19 mouse cellular contexts compared by ENCODE assay signal in genomic region chr5:120628624-120629023, GRCm38 (mm10). TPM values are rescaled to one million over a fixed set of nuclear protein-coding genes. Genes with fewer than 3 reads are reported as not detected.
DNase-seq lines count a peak whose midpoint lies in the region; ATAC-seq lines count a peak whose summit lies in the region.
"Had no signal": no experiment of that assay in that cellular context is flagged by ENCODE, and none has a peak within 500 bp of the region (broad histone marks: within the 10 kb centered on the region; RNA-seq: fewer than 3 reads in every experiment).

No protein-coding gene starts in this region.

- intact Hi-C loops in left cerebral cortex, postnatal 36 days (cut with DNase I), result loop anchor here (5.0 to 10.0 kb wide), 2 partner anchors 34 to 116 kb away; partner anchors contain the start of gene Oas2

- DNase-seq in hindbrain, embryonic 10.5 days (ENCODE audit: low spot score), result no peak
- no peak for DNase-seq in hindbrain, embryonic 11.5 days (ENCODE audit: low spot score)
- peak; percentile 62 for DNase-seq in retina, postnatal 1 day
- DNase-seq in retina, embryonic 14.5 days (ENCODE audit: low spot score), result no peak
- peak; percentile 27 for DNase-seq in adipocyte (ENCODE audit: low spot score)
- peak; percentile 32 for DNase-seq in mesoderm, embryonic 11.5 days (ENCODE audit: low read depth, low spot score)
- no peak for DNase-seq in left cerebral cortex, postnatal 36 days (ENCODE audit: low spot score in 2 of 2)
- no peak for DNase-seq in layer of hippocampus, postnatal 14 days (ENCODE audit: low spot score in 2 of 2)
- DNase-seq: adrenal gland, postnatal 25 days; gastrocnemius, adult 2 months; layer of hippocampus, postnatal 36 days; right cerebral cortex, postnatal 25 days had no signal

- peaks cover 36% of the 10 kb centered on the region for H3K4me1 ChIP-seq in hindbrain, embryonic 10.5 days (replicated peaks)
- H3K4me1 ChIP-seq in hindbrain, embryonic 11.5 days (replicated peaks; ENCODE audit: control insufficient read depth, insufficient read depth, low read length), result no peaks in the 10 kb centered on the region

- H3K4me2 ChIP-seq in hindbrain, embryonic 11.5 days (replicated peaks; ENCODE audit: low read depth, low read length), result no peak overlapping the region
- H3K4me2 ChIP-seq: heart, embryonic 13.5 days; hindbrain, embryonic 14.5 days had no signal

- no peak for ATAC-seq in hindbrain, embryonic 11.5 days (ENCODE audit: low FRiP score)
- ATAC-seq: forebrain, embryonic 14.5 days had no signal

- peaks cover 8% of the 10 kb centered on the region; the same call in 1 of the 2 replicates for H3K9me3 ChIP-seq in hindbrain, embryonic 10.5 days
- no peaks in the 10 kb centered on the region for H3K9me3 ChIP-seq in hindbrain, embryonic 11.5 days (ENCODE audit: control insufficient read depth, low read length)
- H3K9me3 ChIP-seq: heart, embryonic 13.5 days; limb, embryonic 10.5 days had no signal

- H3K27ac ChIP-seq in hindbrain, embryonic 10.5 days, result peak overlapping the region; percentile 60; the same call in 1 of the 2 replicates
- no peak overlapping the region for H3K27ac ChIP-seq in hindbrain, embryonic 11.5 days (ENCODE audit: low read depth, low read length)
- H3K27ac ChIP-seq: gastrocnemius, adult 2 months; heart, embryonic 13.5 days; hindbrain, embryonic 14.5 days; limb, embryonic 10.5 days; liver, embryonic 14.5 days; macrophage had no signal

- H3K36me3 ChIP-seq in hindbrain, embryonic 10.5 days, result peaks cover 53% of the 10 kb centered on the region
- peaks cover 9% of the 10 kb centered on the region for H3K36me3 ChIP-seq in hindbrain, embryonic 11.5 days (ENCODE audit: control insufficient read depth, insufficient read depth, low read length)

- H3K4me3 ChIP-seq in hindbrain, embryonic 10.5 days, result no peak overlapping the region
- no peak overlapping the region for H3K4me3 ChIP-seq in hindbrain, embryonic 11.5 days (ENCODE audit: low read depth, low read length)
- H3K4me3 ChIP-seq: gastrocnemius, adult 2 months; heart, embryonic 13.5 days; limb, embryonic 10.5 days had no signal

- WGBS in hindbrain, embryonic 10.5 days, result 88% methylated on average over 7 of the region's 7 CpGs
- 79% methylated on average over 7 of the region's 7 CpGs for WGBS in hindbrain, embryonic 11.5 days

- no peak overlapping the region for H3K9ac ChIP-seq in hindbrain, embryonic 11.5 days (ENCODE audit: low read depth, low read length)
- H3K9ac ChIP-seq: heart, embryonic 13.5 days; hindbrain, embryonic 14.5 days; liver, embryonic 14.5 days had no signal

- peaks cover 30% of the 10 kb centered on the region for H3K27me3 ChIP-seq in hindbrain, embryonic 10.5 days (ENCODE audit: insufficient read depth, poor library complexity, severe bottlenecking)
- H3K27me3 ChIP-seq in hindbrain, embryonic 11.5 days (ENCODE audit: control insufficient read depth, insufficient read depth, low read length), result peaks cover 3% of the 10 kb centered on the region; the same call in 1 of the 2 replicates

RNA-seq across cellular contexts. Expression of gene Cfap73, which starts 5.4 kb away (rescaled TPM):
- 0.85 TPM in 1 of 2 replicates, not detected in the other for polyA plus RNA-seq in hindbrain, embryonic 10.5 days (2016; fragmentation: Nextera tagmentation; extraction: Ambion mirVana)
- 0.54 and 0.82 TPM in 2 replicates for polyA plus RNA-seq in hindbrain, embryonic 11.5 days (2014; fragmentation: Nextera tagmentation; extraction: Ambion mirVana)
- not detected for total RNA-seq in left cerebral cortex, postnatal 36 days (2021)
- total RNA-seq in layer of hippocampus, postnatal 14 days (2021), result 1 to 10 TPM in 1 of 2 experiments, not detected in 1; 1.8 TPM
- total RNA-seq: common myeloid progenitor, adult 5-6 weeks; gastrocnemius, adult 2 months had no signal
- polyA plus RNA-seq: heart, embryonic 13.5 days; limb, embryonic 10.5 days; liver, embryonic 14.5 days; macrophage had no signal

RNA-seq across cellular contexts. Expression of gene Ddx54, which starts 16.1 kb away (rescaled TPM):
- 62.2 and 64.7 TPM in 2 replicates for polyA plus RNA-seq in hindbrain, embryonic 10.5 days (2016; fragmentation: Nextera tagmentation; extraction: Ambion mirVana)
- 25.9 and 32.4 TPM in 2 replicates for polyA plus RNA-seq in hindbrain, embryonic 11.5 days (2014; fragmentation: Nextera tagmentation; extraction: Ambion mirVana)
- 10 to 100 TPM; 36.9 to 43.1 TPM for total RNA-seq in left cerebral cortex, postnatal 36 days (2021)
- 10 to 100 TPM; 41.7 to 44.4 TPM for total RNA-seq in layer of hippocampus, postnatal 14 days (2021)

RNA-seq across cellular contexts. Expression of gene Rita1, which starts 16.2 kb away (rescaled TPM):
- 19.0 and 19.6 TPM in 2 replicates for polyA plus RNA-seq in hindbrain, embryonic 10.5 days (2016; fragmentation: Nextera tagmentation; extraction: Ambion mirVana)
- 9.3 and 10.5 TPM in 2 replicates for polyA plus RNA-seq in hindbrain, embryonic 11.5 days (2014; fragmentation: Nextera tagmentation; extraction: Ambion mirVana)
- total RNA-seq in left cerebral cortex, postnatal 36 days (2021), result 10 to 100 TPM; 35.7 to 36.3 TPM
- total RNA-seq in layer of hippocampus, postnatal 14 days (2021), result 10 to 100 TPM; 24.8 to 26.8 TPM

RNA-seq across cellular contexts. Expression of gene Rasal1, which starts 20.0 kb away (rescaled TPM):
- 0.13 and 0.15 TPM in 2 replicates for polyA plus RNA-seq in hindbrain, embryonic 10.5 days (2016; fragmentation: Nextera tagmentation; extraction: Ambion mirVana)
- not detected in 2 replicates for polyA plus RNA-seq in hindbrain, embryonic 11.5 days (2014; fragmentation: Nextera tagmentation; extraction: Ambion mirVana)
- total RNA-seq in left cerebral cortex, postnatal 36 days (2021), result 10 to 100 TPM; 90.0 to 92.7 TPM
- 10 to 100 TPM; 82.3 to 92.4 TPM for total RNA-seq in layer of hippocampus, postnatal 14 days (2021)
- total RNA-seq: gastrocnemius, adult 2 months had no signal
- polyA plus RNA-seq: macrophage had no signal

RNA-seq across cellular contexts. Expression of gene Iqcd, which starts 39.8 kb away (rescaled TPM):
- polyA plus RNA-seq in hindbrain, embryonic 10.5 days (2016; fragmentation: Nextera tagmentation; extraction: Ambion mirVana), result 1.3 and 2.8 TPM in 2 replicates
- polyA plus RNA-seq in hindbrain, embryonic 11.5 days (2014; fragmentation: Nextera tagmentation; extraction: Ambion mirVana), result 1.1 and 1.4 TPM in 2 replicates
- total RNA-seq in left cerebral cortex, postnatal 36 days (2021), result 1 to 10 TPM in 1 of 2 experiments, under 1 TPM in 1; 0.81 to 1.1 TPM
- 1 to 10 TPM in 1 of 2 experiments, under 1 TPM in 1; 0.52 to 2.4 TPM for total RNA-seq in layer of hippocampus, postnatal 14 days (2021)
- total RNA-seq: gastrocnemius, adult 2 months had no signal

Comparison
In these comparisons a context has a peak if more than half of its experiments do, and no peak if none do; other contexts are left out.
1. DNase-seq: peak in retina, postnatal 1 day (single experiment), adipocyte (single experiment) and mesoderm, embryonic 11.5 days (single experiment); none in hindbrain, embryonic 10.5 days (single experiment), hindbrain, embryonic 11.5 days (single experiment), retina, embryonic 14.5 days (single experiment), left cerebral cortex, postnatal 36 days (0 of 2) and layer of hippocampus, postnatal 14 days (0 of 2).